Mouse (Mus musculus) intestine, embryonic 15.5 days (tissue): ENCODE results near the gene Dlg2. TPM values are rescaled to one million over a fixed set of nuclear protein-coding genes. Genes with fewer than 3 reads are reported as not detected.

ENCODE experiments used
- ATAC-seq: fragments of 200-750 bp; cut with Nextera tagmentation; 2 replicates; pipeline ENCODE4 v1.8.0; 2017; ENCODE audit warnings: moderate TSS enrichment, moderate library complexity
- H3K27ac ChIP-seq: fragments of 300-500 bp; sonication (generic); 2 replicates; pipeline ENCODE4 v1.5.1; 2015; ENCODE audit warnings: mild to moderate bottlenecking, inconsistent platforms
- H3K27me3 ChIP-seq: fragments of 300-500 bp; sonication (generic); replicated peaks from 2 replicates; pipeline ENCODE4 v1.6.1; 2015; ENCODE audit warnings: inconsistent platforms
- H3K36me3 ChIP-seq: fragments of 300-500 bp; sonication (generic); 2 replicates; pipeline ENCODE4 v1.6.1; 2015; ENCODE audit warnings: inconsistent platforms
- H3K4me1 ChIP-seq: fragments of 300-500 bp; sonication (generic); replicated peaks from 2 replicates; pipeline ENCODE4 v1.6.1; 2015; ENCODE audit warnings: inconsistent platforms
- H3K4me2 ChIP-seq: fragments of 300-500 bp; sonication (generic); replicated peaks from 2 replicates; pipeline ENCODE4 v1.6.1; 2015; ENCODE audit warnings: mild to moderate bottlenecking, inconsistent platforms
- H3K4me3 ChIP-seq: fragments of 300-500 bp; sonication (generic); replicated peaks from 2 replicates; pipeline ENCODE4 v1.5.1; 2015; ENCODE audit warnings: inconsistent platforms
- H3K9ac ChIP-seq: fragments of 300-500 bp; sonication (generic); 2 replicates; pipeline ENCODE4 v1.6.1; 2015; ENCODE audit warnings: inconsistent platforms
- H3K9me3 ChIP-seq: fragments of 300-500 bp; sonication (generic); 2 replicates; pipeline ENCODE4 v1.6.1; 2016; ENCODE audit warnings: inconsistent platforms
- WGBS: fragments of 180-500 bp; shearing (Covaris S2); methylation state at CpG from one replicate; pipeline ENCODE4 v1.1.7; 2015; 5-methylcytosine and 5-hydroxymethylcytosine counted together
- polyA plus RNA-seq: library from polyadenylated mRNA; unstranded; fragments of >200 nt; fragmentation: Nextera tagmentation; extraction: Ambion mirVana; gene quantifications from 2 replicates; pipeline ENCODE4 v1.2.1, GENCODE M21; 2015

Dlg2 gene
- polyA plus RNA-seq, 1 experiment from 2014 or later = 4.8 TPM

DNA sequence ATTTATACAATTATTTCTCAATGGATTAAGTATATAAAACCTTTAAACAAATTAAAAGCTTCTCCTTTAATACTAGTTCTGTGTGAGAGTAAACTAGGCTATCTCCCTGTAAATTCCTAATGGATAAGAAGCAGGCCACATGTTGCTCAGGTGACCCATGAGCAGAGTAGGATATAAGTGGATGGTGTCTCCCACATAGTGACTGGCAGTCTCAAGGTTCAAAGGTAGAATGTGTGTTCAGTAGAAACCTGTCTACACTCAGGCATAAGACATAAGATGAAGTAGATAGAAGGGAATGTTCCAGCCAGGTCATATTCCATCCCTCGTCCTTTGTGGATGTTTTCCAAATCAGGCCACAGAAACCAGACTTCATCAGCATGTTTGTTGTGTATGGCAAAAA is 1532.2 kb downstream of the Dlg2 start:
- Histone ChIP-seq H3K4me2 (no peak overlapping the region), H3K9me3 (no peaks in the 10 kb centered on the region), H3K36me3 (no peaks in the 10 kb centered on the region), H3K27ac (no peak overlapping the region), H3K4me3 (no peak overlapping the region), H3K9ac (no peak overlapping the region), H3K4me1 (no peaks in the 10 kb centered on the region), H3K27me3 (no peaks in the 10 kb centered on the region)
- 0 out of 2 replicates have a peak, but pooled peaks have one; percentile 34 for ATAC-seq
- WGBS = 81% methylated on average over 1 of the region's 1 CpGs

DNA sequence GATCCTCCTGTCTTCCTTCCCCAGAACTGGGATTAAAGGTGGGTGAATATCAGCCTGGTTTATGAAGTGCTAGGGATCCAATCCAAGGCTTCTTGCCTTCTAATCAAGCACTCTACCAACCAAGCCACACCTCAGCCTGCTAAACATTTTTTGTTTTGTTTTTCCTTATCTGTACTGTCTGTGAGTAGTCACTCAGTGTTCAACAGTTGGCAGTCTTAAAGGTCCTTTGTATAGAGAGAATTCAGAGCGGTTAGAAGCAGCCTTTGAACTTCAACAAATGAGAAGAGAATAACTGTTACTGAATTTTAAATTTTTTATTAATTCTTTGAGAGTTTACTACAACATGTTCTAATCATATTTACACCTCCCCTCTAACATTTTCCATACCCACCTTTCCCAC is 1548.5 kb downstream of the Dlg2 start:
- peak; percentile 59 for ATAC-seq
- no peak overlapping the region for H3K9ac ChIP-seq
- H3K4me3 ChIP-seq = no peak overlapping the region
- 71% methylated on average over 1 of the region's 1 CpGs for WGBS
- no peaks in the 10 kb centered on the region for H3K9me3 ChIP-seq
- H3K4me1 ChIP-seq = no peaks in the 10 kb centered on the region
- H3K27ac ChIP-seq = 0 out of 2 replicates have a peak overlapping the region, but pooled peaks have one; percentile 22
- H3K36me3 ChIP-seq = no peaks in the 10 kb centered on the region
- H3K27me3 ChIP-seq = no peaks in the 10 kb centered on the region
- no peak overlapping the region for H3K4me2 ChIP-seq

DNA sequence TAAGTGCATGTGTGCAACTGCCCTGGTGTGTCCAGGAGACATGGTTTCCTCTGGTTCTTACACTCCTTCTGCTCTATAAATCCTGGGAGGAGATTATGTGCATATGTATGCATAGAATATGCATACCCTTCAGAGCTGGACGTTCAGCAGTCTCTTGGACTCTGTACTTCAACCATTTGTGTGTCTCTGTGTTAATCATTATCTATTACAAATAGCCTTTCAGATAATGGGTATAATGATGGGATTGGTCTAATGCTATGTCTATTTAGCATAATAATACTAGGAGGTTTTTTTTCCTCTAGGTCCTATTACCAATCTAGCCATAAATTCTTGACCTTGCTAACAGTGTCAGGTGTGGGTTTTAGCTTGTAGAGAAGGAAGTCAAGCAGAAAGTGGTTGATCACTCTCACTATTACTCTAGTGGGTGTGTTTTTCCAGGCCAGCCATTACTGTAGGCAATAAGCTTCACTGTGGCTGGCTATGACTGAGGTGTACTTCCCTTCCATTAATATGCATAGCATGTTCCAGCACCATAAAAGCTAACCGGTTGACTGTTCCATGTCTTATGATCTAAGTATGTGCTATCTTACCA is 1549.1 kb downstream of the Dlg2 start:
- H3K9ac ChIP-seq = no peak overlapping the region
- H3K27ac ChIP-seq = 0 out of 2 replicates have a peak overlapping the region, but pooled peaks have one; percentile 22
- H3K4me1 ChIP-seq = no peaks in the 10 kb centered on the region
- peak; percentile 97 for ATAC-seq
- WGBS = 46% methylated on average over 2 of the region's 2 CpGs
- no peaks in the 10 kb centered on the region for H3K9me3 ChIP-seq
- H3K4me2 ChIP-seq = no peak overlapping the region
- no peaks in the 10 kb centered on the region for H3K27me3 ChIP-seq
- H3K4me3 ChIP-seq = no peak overlapping the region
- no peaks in the 10 kb centered on the region for H3K36me3 ChIP-seq

DNA sequence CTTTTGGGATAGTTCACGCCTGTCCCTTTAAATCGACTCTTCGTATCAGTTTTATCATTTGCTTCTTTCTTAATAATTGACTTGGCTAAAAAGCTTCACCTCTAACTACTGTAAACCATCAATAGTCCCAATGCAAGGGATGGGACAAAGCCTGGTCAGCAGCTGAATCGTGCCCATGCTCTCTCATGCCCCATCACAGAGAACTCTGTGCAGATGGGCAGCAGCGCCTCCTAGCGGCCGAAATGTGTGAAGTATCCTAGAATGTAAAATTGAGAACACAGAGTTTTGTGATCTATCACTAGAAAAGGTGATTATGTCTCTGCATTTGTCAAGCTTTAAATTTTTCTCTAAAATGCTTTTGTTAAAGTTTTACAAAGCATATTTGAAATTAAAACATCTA is 1550.6 kb downstream of the Dlg2 start:
- no peak overlapping the region for H3K4me2 ChIP-seq
- WGBS = 39% methylated on average over 7 of the region's 7 CpGs
- no peaks in the 10 kb centered on the region for H3K36me3 ChIP-seq
- H3K9ac ChIP-seq = no peak overlapping the region
- no peaks in the 10 kb centered on the region for H3K4me1 ChIP-seq
- no peaks in the 10 kb centered on the region for H3K9me3 ChIP-seq
- H3K27me3 ChIP-seq = no peaks in the 10 kb centered on the region
- no peak for ATAC-seq
- H3K27ac ChIP-seq = no peak overlapping the region
- no peak overlapping the region for H3K4me3 ChIP-seq

DNA sequence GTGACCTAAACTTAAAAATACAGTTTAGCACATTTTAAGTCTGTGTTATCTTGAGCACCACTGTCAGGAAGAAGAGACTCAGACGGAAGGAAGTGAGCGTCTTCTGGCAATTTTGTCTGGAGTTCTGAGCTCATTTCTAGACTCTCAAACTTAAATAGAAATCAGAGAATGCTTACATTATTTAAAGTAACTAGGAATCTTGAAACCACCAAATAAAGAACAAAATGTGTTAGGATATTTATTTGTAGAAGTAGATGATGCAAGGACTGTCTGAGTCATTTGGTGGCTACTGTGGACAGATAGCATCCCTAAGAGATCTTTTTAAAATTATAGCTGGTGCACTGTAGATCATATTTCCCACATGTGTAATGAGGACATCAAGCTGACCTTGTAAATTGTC is 1557.8 kb downstream of the Dlg2 start:
- Histone ChIP-seq H3K9ac (no peak overlapping the region), H3K27me3 (no peaks in the 10 kb centered on the region), H3K9me3 (no peaks in the 10 kb centered on the region), H3K4me1 (no peaks in the 10 kb centered on the region), H3K36me3 (no peaks in the 10 kb centered on the region), H3K4me2 (no peak overlapping the region), H3K4me3 (no peak overlapping the region), H3K27ac (no peak overlapping the region)
- no peak for ATAC-seq
- 81% methylated on average over 2 of the region's 2 CpGs for WGBS

DNA sequence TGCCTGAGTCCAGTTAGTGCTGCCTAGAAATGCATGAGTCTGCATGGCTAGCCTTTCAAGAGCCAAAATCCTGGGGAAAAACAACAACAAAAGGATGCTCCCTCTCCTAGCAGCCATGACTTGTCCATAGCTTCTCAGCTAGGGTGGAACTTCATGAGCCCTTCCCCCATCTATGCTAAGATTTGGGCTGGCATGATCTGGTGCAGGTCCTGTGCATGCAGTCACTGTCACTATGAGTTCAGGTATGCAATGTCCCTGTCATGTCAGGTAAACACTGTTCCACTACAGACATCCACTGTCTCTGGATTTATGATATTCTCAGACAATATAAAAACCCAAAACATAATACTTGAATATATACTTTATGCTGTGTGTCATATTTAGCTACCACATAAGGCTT is 1563.7 kb downstream of the Dlg2 start:
- H3K27me3 ChIP-seq = no peaks in the 10 kb centered on the region
- ATAC-seq = no peak
- no peaks in the 10 kb centered on the region for H3K4me1 ChIP-seq
- H3K27ac ChIP-seq = no peak overlapping the region
- H3K4me2 ChIP-seq = no peak overlapping the region
- H3K9me3 ChIP-seq = no peaks in the 10 kb centered on the region
- no peaks in the 10 kb centered on the region for H3K36me3 ChIP-seq
- no peak overlapping the region for H3K4me3 ChIP-seq
- H3K9ac ChIP-seq = no peak overlapping the region

DNA sequence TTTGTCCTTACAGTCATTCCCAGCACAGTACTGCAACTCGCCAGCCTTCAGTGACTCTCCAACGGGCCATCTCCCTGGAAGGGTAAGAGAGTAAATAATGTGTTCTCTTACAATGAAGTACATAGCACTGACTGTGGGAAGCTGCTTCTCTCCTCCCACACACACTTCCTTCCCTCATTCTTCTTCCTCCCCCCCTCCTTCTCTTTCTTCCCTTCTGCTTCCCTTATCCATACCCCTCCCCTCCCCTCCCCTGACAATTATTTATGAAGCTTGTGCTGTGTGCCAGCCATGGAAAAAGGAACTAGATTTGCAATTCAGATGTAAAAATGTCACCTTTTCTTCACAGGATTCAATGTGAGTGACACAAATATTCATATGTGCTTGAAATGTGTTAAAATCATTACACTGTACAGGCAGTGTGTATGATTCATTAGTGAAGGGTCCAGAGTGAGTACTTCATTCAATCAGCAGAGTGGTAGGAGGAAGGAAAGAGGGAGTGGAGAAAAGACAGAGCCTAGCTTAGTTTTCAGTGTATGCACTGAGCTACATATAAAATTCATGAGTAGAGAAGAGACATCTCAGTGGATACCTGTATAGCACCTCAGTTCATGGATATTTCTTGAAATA is 1564.4 kb downstream of the Dlg2 start:
- no peak overlapping the region for H3K27ac ChIP-seq
- H3K4me2 ChIP-seq = no peak overlapping the region
- no peaks in the 10 kb centered on the region for H3K9me3 ChIP-seq
- H3K27me3 ChIP-seq = no peaks in the 10 kb centered on the region
- H3K4me3 ChIP-seq = no peak overlapping the region
- H3K36me3 ChIP-seq = no peaks in the 10 kb centered on the region
- no peak overlapping the region for H3K9ac ChIP-seq
- WGBS = 52% methylated on average over 2 of the region's 2 CpGs
- no peak for ATAC-seq
- H3K4me1 ChIP-seq = no peaks in the 10 kb centered on the region

DNA sequence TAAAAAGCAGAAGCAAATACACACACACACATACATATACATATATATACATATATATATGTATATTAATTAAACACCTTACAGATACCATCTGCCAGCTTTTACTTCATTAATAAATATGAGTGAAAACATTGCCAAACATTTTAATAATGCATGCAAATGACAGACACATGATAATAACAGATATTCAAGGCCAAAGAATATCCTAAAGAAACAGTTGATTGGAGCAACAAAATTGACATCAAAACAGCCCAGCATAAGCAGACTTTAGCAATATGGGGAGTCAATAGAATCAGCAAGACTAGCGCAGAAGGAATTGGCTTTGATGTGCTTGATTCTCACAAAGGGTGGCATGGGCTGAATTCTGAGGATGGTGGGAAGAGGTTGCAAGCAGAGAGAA is 1568.5 kb downstream of the Dlg2 start:
- H3K4me2 ChIP-seq = no peak overlapping the region
- H3K9me3 ChIP-seq = no peaks in the 10 kb centered on the region
- H3K27ac ChIP-seq = no peak overlapping the region
- H3K9ac ChIP-seq = no peak overlapping the region
- WGBS = 94% methylated on average over 1 of the region's 1 CpGs
- H3K4me1 ChIP-seq = no peaks in the 10 kb centered on the region
- no peaks in the 10 kb centered on the region for H3K36me3 ChIP-seq
- no peaks in the 10 kb centered on the region for H3K27me3 ChIP-seq
- ATAC-seq = no peak
- no peak overlapping the region for H3K4me3 ChIP-seq

DNA sequence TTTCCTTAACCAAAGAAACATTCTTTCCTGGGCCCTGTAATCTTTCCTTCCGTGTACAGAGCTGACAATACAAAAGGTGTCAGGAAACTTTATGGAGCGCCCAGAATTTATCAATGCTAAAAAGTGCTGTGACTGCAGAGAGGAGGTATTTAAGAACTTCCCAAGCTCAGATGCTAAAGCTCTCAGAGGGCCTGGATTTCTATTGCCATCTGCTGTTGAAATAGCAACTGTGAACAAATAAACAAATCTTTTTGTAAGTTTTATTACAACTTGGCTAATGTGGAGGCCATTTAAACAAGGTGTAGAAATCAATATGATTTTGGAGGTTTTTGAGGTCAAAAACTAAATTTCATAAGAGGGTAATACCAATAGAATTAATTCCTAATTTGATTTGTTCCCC is 1570.8 kb downstream of the Dlg2 start:
- WGBS = 34% methylated on average over 2 of the region's 2 CpGs
- Histone ChIP-seq H3K4me3 (no peak overlapping the region), H3K4me2 (no peak overlapping the region), H3K27me3 (no peaks in the 10 kb centered on the region), H3K4me1 (no peaks in the 10 kb centered on the region), H3K9me3 (no peaks in the 10 kb centered on the region), H3K27ac (no peak overlapping the region), H3K9ac (no peak overlapping the region), H3K36me3 (no peaks in the 10 kb centered on the region)
- no peak for ATAC-seq

DNA sequence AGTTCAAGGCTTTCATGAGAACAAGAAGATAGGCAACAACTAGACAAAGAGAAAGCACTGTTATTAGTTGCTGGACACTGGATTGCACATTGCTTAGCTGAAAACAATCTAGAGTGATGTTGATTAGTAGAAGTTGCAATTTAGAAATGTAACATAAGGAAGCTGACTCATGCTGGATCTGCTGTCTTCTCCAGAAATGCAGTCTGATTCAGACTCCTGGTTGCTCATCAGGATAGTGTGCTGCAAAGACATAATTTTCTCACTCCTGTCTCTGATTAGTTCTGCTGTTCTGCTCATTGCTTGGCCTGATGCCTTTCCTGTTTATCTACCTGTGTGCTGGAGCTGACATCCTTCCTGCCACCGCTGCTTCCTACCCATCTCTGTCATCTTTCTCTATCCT is 1572.4 kb downstream of the Dlg2 start:
- Histone ChIP-seq H3K4me2 (no peak overlapping the region), H3K9me3 (no peaks in the 10 kb centered on the region), H3K9ac (no peak overlapping the region), H3K4me3 (no peak overlapping the region), H3K27ac (no peak overlapping the region), H3K27me3 (no peaks in the 10 kb centered on the region), H3K36me3 (no peaks in the 10 kb centered on the region), H3K4me1 (no peaks in the 10 kb centered on the region)
- WGBS = 78% methylated on average over 1 of the region's 1 CpGs
- no peak for ATAC-seq

DNA sequence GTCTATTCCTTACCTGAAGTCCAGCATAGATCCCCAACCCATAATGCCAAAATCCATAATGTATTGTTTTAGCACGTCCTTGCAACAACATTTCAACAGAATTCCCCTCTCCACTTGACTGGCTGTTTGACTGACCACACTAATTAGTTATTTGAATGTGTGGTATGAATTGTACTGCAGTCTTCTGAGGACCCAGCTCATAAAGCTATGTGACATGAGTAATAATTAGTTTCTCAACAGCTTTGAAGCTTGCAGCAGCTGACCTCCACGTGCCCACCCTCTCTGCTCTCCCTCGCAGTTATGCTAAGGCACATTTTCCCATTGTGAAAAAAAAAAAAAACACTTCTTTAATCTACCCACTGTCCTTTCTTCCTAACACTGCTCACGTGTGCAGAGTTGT is 1590.4 kb downstream of the Dlg2 start:
- Histone ChIP-seq H3K4me2 (no peak overlapping the region), H3K27me3 (no peaks in the 10 kb centered on the region), H3K9ac (no peak overlapping the region), H3K4me3 (no peak overlapping the region), H3K27ac (no peak overlapping the region), H3K4me1 (no peaks in the 10 kb centered on the region), H3K36me3 (no peaks in the 10 kb centered on the region), H3K9me3 (no peaks in the 10 kb centered on the region)
- no peak for ATAC-seq
- WGBS = 72% methylated on average over 4 of the region's 4 CpGs

DNA sequence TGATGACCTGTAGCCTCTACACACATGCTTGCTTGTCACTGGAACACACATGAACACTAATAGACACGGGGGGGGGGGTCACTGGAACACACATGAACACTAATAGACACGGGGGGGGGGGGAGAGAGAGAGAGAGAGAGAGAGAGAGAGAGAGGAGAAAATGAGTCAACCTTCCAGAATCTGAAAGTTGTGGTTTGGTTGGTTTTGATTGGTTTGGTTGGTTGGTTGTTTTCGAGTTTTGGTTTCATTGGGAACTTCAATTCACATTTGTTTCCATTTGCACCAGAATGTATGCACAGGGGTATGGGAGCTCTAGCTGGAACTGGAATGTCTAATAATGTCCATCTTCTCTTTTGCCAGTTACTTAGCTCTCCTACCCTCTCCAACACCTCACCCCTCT is 1611.0 kb downstream of the Dlg2 start:
- H3K4me1 ChIP-seq = no peaks in the 10 kb centered on the region
- WGBS = 45% methylated on average over 3 of the region's 3 CpGs
- H3K27me3 ChIP-seq = no peaks in the 10 kb centered on the region
- H3K9ac ChIP-seq = no peak overlapping the region
- H3K27ac ChIP-seq = no peak overlapping the region
- no peak overlapping the region for H3K4me3 ChIP-seq
- ATAC-seq = no peak
- H3K9me3 ChIP-seq = no peaks in the 10 kb centered on the region
- H3K36me3 ChIP-seq = no peaks in the 10 kb centered on the region
- no peak overlapping the region for H3K4me2 ChIP-seq

DNA sequence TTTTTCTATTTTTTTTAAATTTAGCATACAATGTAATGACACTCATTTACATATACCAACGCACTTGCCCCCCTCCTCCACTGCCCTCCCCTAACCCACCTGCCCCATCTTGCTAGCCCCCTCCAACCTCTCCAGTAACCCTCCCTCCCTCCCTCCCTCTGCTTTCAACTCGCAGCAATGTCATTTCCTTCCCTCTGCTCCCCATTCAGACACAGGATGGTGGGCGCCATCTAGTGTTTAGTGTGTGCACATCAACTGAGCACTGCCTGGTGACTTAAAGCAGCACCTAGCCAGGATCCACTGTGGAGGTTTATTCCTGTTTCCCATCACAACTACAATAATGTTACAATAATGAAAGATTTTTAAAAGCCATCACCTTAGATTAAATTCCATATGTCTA is 1617.4 kb downstream of the Dlg2 start:
- Histone ChIP-seq H3K4me1 (no peaks in the 10 kb centered on the region), H3K4me2 (no peak overlapping the region), H3K9ac (no peak overlapping the region), H3K36me3 (no peaks in the 10 kb centered on the region), H3K27ac (no peak overlapping the region), H3K27me3 (no peaks in the 10 kb centered on the region), H3K4me3 (no peak overlapping the region), H3K9me3 (no peaks in the 10 kb centered on the region)
- 2% methylated on average over 3 of the region's 3 CpGs for WGBS
- ATAC-seq = peak; percentile 77
